Mouse (Mus musculus): ENCODE measurements around the gene Ugcg. TPM values are rescaled to one million over a fixed set of nuclear protein-coding genes. Genes with fewer than 3 reads are reported as not detected.
"Not testable (repeated sequence)": the region's sequence is repeated elsewhere in the genome, so short reads cannot be mapped to it uniquely, and the experiment has no call there.

The Ugcg gene
- polyA plus RNA-seq, 1 experiment from 2014 or later, result 13.3 TPM

GRCm38 (mm10) chr4:59252386-59253054 is 63.5 kb downstream of the Ugcg start:
- Histone ChIP-seq H3K4me3 (ENCODE audit: low read depth, low read length) (no peak overlapping the region), H3K27me3 (replicated peaks; ENCODE audit: control insufficient read depth, insufficient read depth, low read length) (no peaks in the 10 kb centered on the region), H3K4me1 (ENCODE audit: control insufficient read depth, insufficient read depth, low read length) (no peaks in the 10 kb centered on the region), H3K36me3 (ENCODE audit: control insufficient read depth, insufficient read depth, low read length) (no peaks in the 10 kb centered on the region), H3K4me2 (ENCODE audit: low read depth, low read length) (no peak overlapping the region), H3K27ac (replicated peaks; ENCODE audit: low read depth, low read length) (no peak overlapping the region), H3K9me3 (ENCODE audit: control insufficient read depth, low read length) (no peaks in the 10 kb centered on the region), H3K9ac (ENCODE audit: low read depth, low read length) (no peak overlapping the region)
- 74% methylated on average over 6 of the region's 6 CpGs for WGBS
- ATAC-seq (ENCODE audit: low read depth) (peak; percentile 53; the same call in 1 of the 2 replicates), DNase-seq (ENCODE audit: low spot score) (peak; percentile 62)

GRCm38 (mm10) chr4:59253055-59253434 is 64.0 kb downstream of the Ugcg start:
- H3K9ac ChIP-seq (ENCODE audit: low read depth, low read length), result no peak overlapping the region
- no peaks in the 10 kb centered on the region for H3K27me3 ChIP-seq (replicated peaks; ENCODE audit: control insufficient read depth, insufficient read depth, low read length)
- H3K36me3 ChIP-seq (ENCODE audit: control insufficient read depth, insufficient read depth, low read length), result no peaks in the 10 kb centered on the region
- H3K9me3 ChIP-seq (ENCODE audit: control insufficient read depth, low read length), result no peaks in the 10 kb centered on the region
- DNase-seq (ENCODE audit: low spot score) (no peak), ATAC-seq (ENCODE audit: low read depth) (no peak)
- WGBS, result 84% methylated on average over 5 of the region's 5 CpGs
- no peak overlapping the region for H3K27ac ChIP-seq (replicated peaks; ENCODE audit: low read depth, low read length)
- no peak overlapping the region for H3K4me2 ChIP-seq (ENCODE audit: low read depth, low read length)
- H3K4me3 ChIP-seq (ENCODE audit: low read depth, low read length), result no peak overlapping the region
- H3K4me1 ChIP-seq (ENCODE audit: control insufficient read depth, insufficient read depth, low read length), result no peaks in the 10 kb centered on the region

- no peak for DNase-seq (ENCODE audit: low spot score)
- no peaks in the 10 kb centered on the region for H3K27me3 ChIP-seq (replicated peaks; ENCODE audit: control insufficient read depth, insufficient read depth, low read length)
- no peak overlapping the region for H3K4me2 ChIP-seq (ENCODE audit: low read depth, low read length)
- H3K36me3 ChIP-seq (ENCODE audit: control insufficient read depth, insufficient read depth, low read length), result no peaks in the 10 kb centered on the region
- WGBS, result 84% methylated on average over 6 of the region's 6 CpGs
- H3K9ac ChIP-seq (ENCODE audit: low read depth, low read length), result no peak overlapping the region
- no peak overlapping the region for H3K27ac ChIP-seq (replicated peaks; ENCODE audit: low read depth, low read length)
- H3K4me3 ChIP-seq (ENCODE audit: low read depth, low read length), result no peak overlapping the region
- H3K4me1 ChIP-seq (ENCODE audit: control insufficient read depth, insufficient read depth, low read length), result no peaks in the 10 kb centered on the region
- ATAC-seq (ENCODE audit: low read depth), result no peak
- H3K9me3 ChIP-seq (ENCODE audit: control insufficient read depth, low read length), result no peaks in the 10 kb centered on the region
Measured at GRCm38 (mm10) chr4:59254397-59254796, 65.3 kb downstream of the Ugcg start.

GRCm38 (mm10) chr4:59255988-59256387 is 66.9 kb downstream of the Ugcg start:
- WGBS, result 77% methylated on average over 5 of the region's 5 CpGs
- Histone ChIP-seq H3K36me3 (ENCODE audit: control insufficient read depth, insufficient read depth, low read length) (no peaks in the 10 kb centered on the region), H3K27ac (replicated peaks; ENCODE audit: low read depth, low read length) (no peak overlapping the region), H3K27me3 (replicated peaks; ENCODE audit: control insufficient read depth, insufficient read depth, low read length) (no peaks in the 10 kb centered on the region), H3K4me3 (ENCODE audit: low read depth, low read length) (no peak overlapping the region), H3K4me2 (ENCODE audit: low read depth, low read length) (no peak overlapping the region), H3K9ac (ENCODE audit: low read depth, low read length) (no peak overlapping the region), H3K4me1 (ENCODE audit: control insufficient read depth, insufficient read depth, low read length) (no peaks in the 10 kb centered on the region), H3K9me3 (ENCODE audit: control insufficient read depth, low read length) (no peaks in the 10 kb centered on the region)
- ATAC-seq (ENCODE audit: low read depth), result no peak
- peak; percentile 50 for DNase-seq (ENCODE audit: low spot score)

- no peaks in the 10 kb centered on the region for H3K9me3 ChIP-seq (ENCODE audit: control insufficient read depth, low read length)
- no peak overlapping the region for H3K27ac ChIP-seq (replicated peaks; ENCODE audit: low read depth, low read length)
- H3K36me3 ChIP-seq (ENCODE audit: control insufficient read depth, insufficient read depth, low read length), result no peaks in the 10 kb centered on the region
- no peak overlapping the region for H3K4me3 ChIP-seq (ENCODE audit: low read depth, low read length)
- no peaks in the 10 kb centered on the region for H3K27me3 ChIP-seq (replicated peaks; ENCODE audit: control insufficient read depth, insufficient read depth, low read length)
- no peak for ATAC-seq (ENCODE audit: low read depth)
- no peak for DNase-seq (ENCODE audit: low spot score)
- H3K4me2 ChIP-seq (ENCODE audit: low read depth, low read length), result no peak overlapping the region
- no peaks in the 10 kb centered on the region for H3K4me1 ChIP-seq (ENCODE audit: control insufficient read depth, insufficient read depth, low read length)
- 62% methylated on average over 3 of the region's 3 CpGs for WGBS
- no peak overlapping the region for H3K9ac ChIP-seq (ENCODE audit: low read depth, low read length)
Measured at GRCm38 (mm10) chr4:59257866-59258265, 68.8 kb downstream of the Ugcg start.

- H3K4me2 ChIP-seq (ENCODE audit: low read depth, low read length), result no peak overlapping the region
- ATAC-seq (ENCODE audit: low read depth) (no peak), DNase-seq (ENCODE audit: low spot score) (no peak)
- no peak overlapping the region for H3K4me3 ChIP-seq (ENCODE audit: low read depth, low read length)
- H3K4me1 ChIP-seq (ENCODE audit: control insufficient read depth, insufficient read depth, low read length), result no peaks in the 10 kb centered on the region
- no peak overlapping the region for H3K9ac ChIP-seq (ENCODE audit: low read depth, low read length)
- H3K27me3 ChIP-seq (replicated peaks; ENCODE audit: control insufficient read depth, insufficient read depth, low read length), result no peaks in the 10 kb centered on the region
- no peaks in the 10 kb centered on the region for H3K9me3 ChIP-seq (ENCODE audit: control insufficient read depth, low read length)
- H3K36me3 ChIP-seq (ENCODE audit: control insufficient read depth, insufficient read depth, low read length), result no peaks in the 10 kb centered on the region
- WGBS, result 90% methylated on average over 2 of the region's 2 CpGs
- no peak overlapping the region for H3K27ac ChIP-seq (replicated peaks; ENCODE audit: low read depth, low read length)
Measured at GRCm38 (mm10) chr4:59258771-59259170, 69.7 kb downstream of the Ugcg start.

- 94% methylated on average over 1 of the region's 1 CpGs for WGBS
- DNase-seq (ENCODE audit: low spot score), result no peak
- no peak overlapping the region for H3K4me3 ChIP-seq (ENCODE audit: low read depth, low read length)
Measured at GRCm38 (mm10) chr4:59259806-59260205, 70.7 kb downstream of the Ugcg start.

GRCm38 (mm10) chr4:59260871-59261515 is 71.9 kb downstream of the Ugcg start:
- Histone ChIP-seq H3K27ac (replicated peaks; ENCODE audit: low read depth, low read length) (no peak overlapping the region), H3K36me3 (ENCODE audit: control insufficient read depth, insufficient read depth, low read length) (no peaks in the 10 kb centered on the region), H3K9me3 (ENCODE audit: control insufficient read depth, low read length) (no peaks in the 10 kb centered on the region), H3K4me1 (ENCODE audit: control insufficient read depth, insufficient read depth, low read length) (no peaks in the 10 kb centered on the region), H3K9ac (ENCODE audit: low read depth, low read length) (no peak overlapping the region), H3K27me3 (replicated peaks; ENCODE audit: control insufficient read depth, insufficient read depth, low read length) (no peaks in the 10 kb centered on the region), H3K4me3 (ENCODE audit: low read depth, low read length) (no peak overlapping the region), H3K4me2 (ENCODE audit: low read depth, low read length) (no peak overlapping the region)
- WGBS, result 85% methylated on average over 13 of the region's 13 CpGs
- DNase-seq (ENCODE audit: low spot score) (no peak), ATAC-seq (ENCODE audit: low read depth) (no peak)

More at GRCm38 (mm10) chr4:59259806-59260205, 70.7 kb downstream of the Ugcg start:
- Histone ChIP-seq H3K4me2 (ENCODE audit: low read depth, low read length) (no peak overlapping the region), H3K4me1 (ENCODE audit: control insufficient read depth, insufficient read depth, low read length) (no peaks in the 10 kb centered on the region), H3K36me3 (ENCODE audit: control insufficient read depth, insufficient read depth, low read length) (no peaks in the 10 kb centered on the region), H3K9me3 (ENCODE audit: control insufficient read depth, low read length) (no peaks in the 10 kb centered on the region), H3K9ac (ENCODE audit: low read depth, low read length) (no peak overlapping the region), H3K27me3 (replicated peaks; ENCODE audit: control insufficient read depth, insufficient read depth, low read length) (no peaks in the 10 kb centered on the region), H3K27ac (replicated peaks; ENCODE audit: low read depth, low read length) (no peak overlapping the region)
- no peak for ATAC-seq (ENCODE audit: low read depth)

- not testable (repeated sequence) for ATAC-seq (ENCODE audit: low read depth); H3K36me3 ChIP-seq (ENCODE audit: control insufficient read depth, insufficient read depth, low read length)
Measured at GRCm38 (mm10) chr4:59261582-59261981, 72.5 kb downstream of the Ugcg start.

More at GRCm38 (mm10) chr4:59261582-59261981, 72.5 kb downstream of the Ugcg start:
- DNase-seq (ENCODE audit: low spot score); H3K9ac ChIP-seq (ENCODE audit: low read depth, low read length); H3K27me3 ChIP-seq (replicated peaks; ENCODE audit: control insufficient read depth, insufficient read depth, low read length); H3K27ac ChIP-seq (replicated peaks; ENCODE audit: low read depth, low read length); H3K4me3 ChIP-seq (ENCODE audit: low read depth, low read length); H3K4me1 ChIP-seq (ENCODE audit: control insufficient read depth, insufficient read depth, low read length); H3K9me3 ChIP-seq (ENCODE audit: control insufficient read depth, low read length); H3K4me2 ChIP-seq (ENCODE audit: low read depth, low read length): not testable (repeated sequence)
- WGBS, result 87% methylated on average over 3 of the region's 10 CpGs

Data from embryonic facial prominence, embryonic 14.5 days (tissue).